In genomic region chr7:37563831-37564400, GRCm38 (mm10) we compare ENCODE assay signal across 11 mouse cellular contexts.
DNase-seq lines count a peak whose midpoint lies in the region; ATAC-seq lines count a peak whose summit lies in the region.
"Had no signal": no experiment of that assay in that cellular context is flagged by ENCODE, and none has a peak within 500 bp of the region (broad histone marks: within the 10 kb centered on the region; RNA-seq: fewer than 3 reads in every experiment).

No protein-coding gene starts in this region.

- no peaks in the 10 kb centered on the region for H3K36me3 ChIP-seq in limb, embryonic 12.5 days
- H3K36me3 ChIP-seq in limb, embryonic 10.5 days: no peaks in the 10 kb centered on the region
- peaks cover 16% of the 10 kb centered on the region for H3K36me3 ChIP-seq in forebrain, embryonic 13.5 days (ENCODE audit: poor library complexity, severe bottlenecking)
- H3K36me3 ChIP-seq in limb, embryonic 15.5 days: no peaks in the 10 kb centered on the region
- no peaks in the 10 kb centered on the region for H3K36me3 ChIP-seq in neural tube, embryonic 15.5 days
- H3K36me3 ChIP-seq: liver, embryonic 12.5 days had no signal

- no peak overlapping the region for H3K4me3 ChIP-seq in limb, embryonic 12.5 days (replicated peaks)
- no peak overlapping the region for H3K4me3 ChIP-seq in limb, embryonic 10.5 days
- H3K4me3 ChIP-seq in forebrain, embryonic 13.5 days: no peak overlapping the region
- no peak overlapping the region for H3K4me3 ChIP-seq in limb, embryonic 15.5 days
- no peak overlapping the region for H3K4me3 ChIP-seq in neural tube, embryonic 15.5 days (replicated peaks)

- DNase-seq in limb, embryonic 10.5 days (ENCODE audit: low spot score): no peak
- DNase-seq in heart, postnatal 14 days: no peak
- no peak for DNase-seq in left cerebral cortex, postnatal 14 days (ENCODE audit: low spot score in 2 of 2)
- DNase-seq: cerebellum, postnatal 36 days; thymus, postnatal 14 days had no signal

- no peak for ATAC-seq in limb, embryonic 12.5 days (ENCODE audit: insufficient number of reproducible peaks, insufficient read depth, low FRiP score, low TSS enrichment, low read depth)
- ATAC-seq in forebrain, embryonic 13.5 days: no peak
- no peak for ATAC-seq in limb, embryonic 15.5 days (ENCODE audit: insufficient number of reproducible peaks, low FRiP score, low TSS enrichment, low read depth)
- no peak for ATAC-seq in neural tube, embryonic 15.5 days (ENCODE audit: low FRiP score)
- no peak for ATAC-seq in CD4-positive, CD25-positive, alpha-beta regulatory T cell, adult 4 months
- ATAC-seq: liver, embryonic 12.5 days had no signal

- H3K27ac ChIP-seq in limb, embryonic 12.5 days: no peak overlapping the region
- H3K27ac ChIP-seq in limb, embryonic 10.5 days: no peak overlapping the region
- H3K27ac ChIP-seq in forebrain, embryonic 13.5 days: 0 out of 2 replicates have a peak overlapping the region, but pooled peaks have one; percentile 25
- H3K27ac ChIP-seq in limb, embryonic 15.5 days: 0 out of 2 replicates have a peak overlapping the region, but pooled peaks have one; percentile 3
- peak overlapping the region; percentile 45 for H3K27ac ChIP-seq in neural tube, embryonic 15.5 days (replicated peaks)
- H3K27ac ChIP-seq: liver, embryonic 12.5 days had no signal

- H3K4me2 ChIP-seq in limb, embryonic 12.5 days: peak overlapping the region; percentile 31; the same call in 1 of the 2 replicates
- peak overlapping the region; percentile 31 for H3K4me2 ChIP-seq in forebrain, embryonic 13.5 days
- no peak overlapping the region for H3K4me2 ChIP-seq in limb, embryonic 15.5 days
- peak overlapping the region; percentile 22 for H3K4me2 ChIP-seq in neural tube, embryonic 15.5 days

- H3K4me1 ChIP-seq in limb, embryonic 12.5 days (replicated peaks): peaks cover 53% of the 10 kb centered on the region
- peaks cover 48% of the 10 kb centered on the region for H3K4me1 ChIP-seq in limb, embryonic 10.5 days
- H3K4me1 ChIP-seq in forebrain, embryonic 13.5 days: peaks cover 81% of the 10 kb centered on the region
- peaks cover 36% of the 10 kb centered on the region for H3K4me1 ChIP-seq in limb, embryonic 15.5 days
- H3K4me1 ChIP-seq in neural tube, embryonic 15.5 days: peaks cover 58% of the 10 kb centered on the region
- H3K4me1 ChIP-seq: liver, embryonic 12.5 days had no signal

- H3K9me3 ChIP-seq in limb, embryonic 12.5 days: no peaks in the 10 kb centered on the region; the same call in 1 of the 2 replicates
- no peaks in the 10 kb centered on the region for H3K9me3 ChIP-seq in limb, embryonic 10.5 days (replicated peaks)
- H3K9me3 ChIP-seq in forebrain, embryonic 13.5 days (replicated peaks): no peaks in the 10 kb centered on the region
- no peaks in the 10 kb centered on the region for H3K9me3 ChIP-seq in limb, embryonic 15.5 days
- H3K9me3 ChIP-seq in neural tube, embryonic 15.5 days (replicated peaks): no peaks in the 10 kb centered on the region
- H3K9me3 ChIP-seq: liver, embryonic 12.5 days had no signal

- intact Hi-C loops in heart, postnatal 14 days (cut with DNase I): no loop called here
- intact Hi-C loops in left cerebral cortex, postnatal 14 days (cut with DNase I): no loop called here

- no peak overlapping the region for H3K9ac ChIP-seq in limb, embryonic 12.5 days (replicated peaks)
- H3K9ac ChIP-seq in forebrain, embryonic 13.5 days: no peak overlapping the region
- H3K9ac ChIP-seq in limb, embryonic 15.5 days: no peak overlapping the region
- H3K9ac ChIP-seq in neural tube, embryonic 15.5 days (replicated peaks): no peak overlapping the region; the same call in 1 of the 2 replicates
- H3K9ac ChIP-seq: liver, embryonic 12.5 days had no signal

- 40% methylated on average over 6 of the region's 6 CpGs for WGBS in limb, embryonic 12.5 days
- WGBS in limb, embryonic 10.5 days: 38% methylated on average over 6 of the region's 6 CpGs
- 2% methylated on average over 6 of the region's 6 CpGs for WGBS in forebrain, embryonic 13.5 days
- 52% methylated on average over 6 of the region's 6 CpGs for WGBS in limb, embryonic 15.5 days
- 19% methylated on average over 6 of the region's 6 CpGs for WGBS in neural tube, embryonic 15.5 days

- peaks cover 5% of the 10 kb centered on the region; the same call in 1 of the 2 replicates for H3K27me3 ChIP-seq in limb, embryonic 12.5 days
- H3K27me3 ChIP-seq in limb, embryonic 10.5 days (ENCODE audit: low read depth, poor library complexity, severe bottlenecking): peaks cover 36% of the 10 kb centered on the region
- H3K27me3 ChIP-seq in forebrain, embryonic 13.5 days: 0 out of 2 replicates have a peak, but pooled peaks cover 2% of the 10 kb centered on the region
- H3K27me3 ChIP-seq in limb, embryonic 15.5 days: no peaks in the 10 kb centered on the region
- H3K27me3 ChIP-seq in neural tube, embryonic 15.5 days (replicated peaks): no peaks in the 10 kb centered on the region
- H3K27me3 ChIP-seq: liver, embryonic 12.5 days had no signal

Comparison
In these comparisons a context has a peak if more than half of its experiments do, and no peak if none do; other contexts are left out.
1. H3K27ac ChIP-seq: peak in forebrain, embryonic 13.5 days (single experiment), limb, embryonic 15.5 days (single experiment) and neural tube, embryonic 15.5 days (single experiment); none in limb, embryonic 12.5 days (single experiment) and limb, embryonic 10.5 days (single experiment).